Mouse (Mus musculus): Measurements from ENCODE around the gene Cry2. TPM values are rescaled to one million over a fixed set of nuclear protein-coding genes. Genes with fewer than 3 reads are reported as not detected.
"Not testable (repeated sequence)": the region's sequence is repeated elsewhere in the genome, so short reads cannot be mapped to it uniquely, and the experiment has no call there.

Cry2 gene
- 11.2 and 12.6 TPM in 2 replicates for total RNA-seq (2017)

DNA sequence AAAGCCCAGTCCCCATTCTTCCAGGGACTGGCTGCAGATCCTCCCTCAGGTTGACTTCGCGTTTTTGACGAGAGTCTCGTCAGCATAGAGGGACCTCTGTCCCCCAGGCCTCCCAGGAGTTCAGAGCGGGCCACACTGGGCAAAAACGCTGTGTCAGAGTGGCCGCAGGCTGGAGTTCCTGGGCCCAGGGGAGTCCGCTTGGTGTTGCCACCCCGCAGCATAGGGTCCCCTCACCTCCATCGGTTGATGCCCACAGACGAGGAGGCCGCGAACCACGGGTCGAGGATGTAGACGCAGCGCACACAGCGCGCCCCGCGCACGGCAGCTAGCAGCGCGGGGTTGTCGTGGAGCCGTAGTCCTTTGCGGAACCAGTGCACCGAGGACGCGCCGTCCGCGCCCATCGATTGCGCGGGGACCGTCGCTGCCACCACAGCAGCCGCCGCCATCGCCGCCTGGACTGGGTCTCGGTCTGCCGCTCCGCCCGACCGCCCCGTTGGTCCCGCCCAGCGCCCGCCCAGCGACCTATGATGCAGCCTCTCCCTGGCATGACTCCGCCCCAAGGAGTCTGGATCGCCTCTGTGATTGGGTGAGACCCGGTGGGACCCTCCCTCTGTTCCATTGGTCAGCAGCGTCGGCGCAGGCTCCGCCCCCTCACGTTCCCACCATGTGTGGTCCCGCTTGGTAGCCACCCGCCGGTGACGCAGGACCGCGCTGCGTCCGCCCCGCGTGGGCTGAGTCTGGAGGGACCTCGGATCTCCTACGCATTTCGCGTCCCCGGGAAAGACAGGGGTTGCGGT lies at the start of gene Cry2:
Cry2 (minus strand) TSS at position 466 of the 797 bp plus-strand sequence.
- ATAC-seq (replicated peaks; ENCODE audit: low read depth, poor library complexity, severe bottlenecking) = peak; percentile 94

DNA sequence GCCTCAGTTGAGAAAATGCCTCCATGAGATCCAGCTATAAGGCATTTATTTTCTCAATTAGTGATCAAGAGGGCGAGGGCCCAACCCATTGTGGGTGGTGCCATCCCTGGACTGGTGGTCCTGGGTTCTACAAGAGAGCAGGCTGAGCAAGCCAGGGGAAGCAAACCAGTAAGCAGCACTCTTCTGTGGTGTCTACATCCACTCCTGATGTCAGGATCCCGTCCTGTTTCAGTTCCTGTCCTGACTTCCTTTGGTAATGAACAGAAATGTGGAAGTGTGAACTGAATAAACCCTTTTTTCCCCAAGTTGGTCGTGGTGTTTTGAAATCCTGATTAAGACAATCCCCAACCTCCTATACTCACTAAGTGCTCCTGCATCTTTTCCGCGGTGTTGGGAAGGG lies 49.7 kb upstream of the Cry2 start:
- 0 out of 2 replicates have a peak, but pooled peaks have one; percentile 15 for ATAC-seq (replicated peaks; ENCODE audit: low read depth, poor library complexity, severe bottlenecking)

DNA sequence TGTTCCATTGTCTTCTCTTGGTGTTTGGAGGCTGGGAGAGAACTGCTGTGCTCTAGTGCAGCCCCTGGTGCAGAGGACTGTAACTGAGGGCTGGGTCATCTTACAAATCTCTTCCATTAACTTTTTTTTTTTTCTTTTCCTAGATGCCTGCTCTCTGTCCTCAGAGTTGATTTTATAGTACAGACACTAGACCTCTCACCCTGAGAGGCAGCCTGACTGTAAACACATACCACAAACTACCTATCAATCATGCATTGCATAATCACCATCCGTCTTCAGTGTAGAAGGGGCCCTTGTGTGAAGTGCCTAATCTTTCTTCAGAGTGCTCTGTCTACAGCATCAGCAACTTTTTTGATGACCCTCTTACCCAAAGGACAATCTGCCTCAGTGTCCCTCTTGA lies 48.7 kb upstream of the Cry2 start:
- 0 out of 2 replicates have a peak, but pooled peaks have one; percentile 42 for ATAC-seq (replicated peaks; ENCODE audit: low read depth, poor library complexity, severe bottlenecking)

DNA sequence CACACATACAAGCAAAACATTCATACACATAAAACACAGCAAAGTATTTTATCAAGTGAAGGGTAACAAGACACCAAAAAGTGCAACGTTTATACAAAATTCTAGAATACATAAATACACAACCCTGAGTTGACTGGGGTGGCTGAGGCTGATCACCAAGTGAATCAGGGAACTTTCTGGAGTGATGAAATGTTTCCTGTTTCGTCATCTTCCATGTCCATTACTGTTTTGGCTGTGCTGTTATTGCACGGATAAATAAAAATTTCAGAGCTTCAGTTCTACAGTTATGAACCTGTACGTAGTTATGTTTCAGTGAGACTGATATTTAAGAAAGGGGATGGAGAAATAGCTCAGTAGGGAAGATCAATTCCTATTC lies 44.5 kb upstream of the Cry2 start:
- 0 out of 2 replicates have a peak, but pooled peaks have one; percentile 36 for ATAC-seq (replicated peaks; ENCODE audit: low read depth, poor library complexity, severe bottlenecking)

DNA sequence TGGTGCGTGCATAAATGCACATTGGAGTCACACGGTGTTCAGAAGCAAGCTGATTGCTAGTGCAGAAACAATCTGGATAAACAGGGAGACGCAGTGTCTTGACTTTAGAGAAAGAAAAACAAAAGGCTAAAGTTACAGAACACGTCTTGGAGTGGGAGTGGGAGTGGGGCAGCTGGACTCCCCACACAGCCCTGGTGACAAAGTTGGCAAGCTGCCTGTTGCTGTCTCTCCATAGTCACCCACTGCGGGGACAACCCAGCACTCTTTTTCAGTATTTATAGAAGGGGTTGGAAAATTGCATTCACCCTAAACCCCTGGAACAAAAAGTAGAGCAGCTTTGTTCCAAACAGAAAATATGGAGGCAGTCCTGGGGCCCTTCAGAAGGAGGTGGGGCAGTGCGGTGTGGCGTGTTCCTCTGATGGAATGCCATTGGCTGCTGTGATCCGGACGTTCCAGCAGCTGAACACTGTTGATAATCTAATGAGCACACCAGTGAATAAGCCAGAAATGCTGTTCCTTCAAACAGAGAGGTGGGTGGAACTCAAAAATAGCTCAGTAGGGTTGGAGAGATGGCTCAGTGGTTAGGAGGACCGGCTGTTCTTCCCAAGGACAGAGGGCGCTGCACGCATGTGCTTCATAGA lies 43.9 kb upstream of the Cry2 start:
- no peak for ATAC-seq (replicated peaks; ENCODE audit: low read depth, poor library complexity, severe bottlenecking)

DNA sequence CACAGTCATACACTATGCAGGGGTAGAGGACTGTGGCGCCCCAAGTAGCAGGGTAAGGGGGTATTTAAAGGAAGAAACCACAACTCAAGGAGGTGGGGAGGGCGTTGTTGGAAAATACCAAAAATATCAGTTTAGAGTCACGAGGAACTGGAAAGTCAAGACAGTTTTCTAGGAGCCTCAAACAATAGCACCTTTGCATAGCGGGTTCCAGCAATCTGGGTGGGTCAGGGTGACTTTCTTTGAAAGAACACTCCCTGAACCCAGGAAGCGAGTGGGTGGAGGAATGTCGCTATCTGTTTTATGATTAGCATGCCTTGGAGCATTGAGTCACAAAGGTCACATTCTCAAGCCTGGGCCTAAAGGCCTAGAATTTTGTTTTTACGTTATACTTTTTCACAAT lies 42.7 kb upstream of the Cry2 start:
- ATAC-seq (replicated peaks; ENCODE audit: low read depth, poor library complexity, severe bottlenecking) = not testable (repeated sequence)

DNA sequence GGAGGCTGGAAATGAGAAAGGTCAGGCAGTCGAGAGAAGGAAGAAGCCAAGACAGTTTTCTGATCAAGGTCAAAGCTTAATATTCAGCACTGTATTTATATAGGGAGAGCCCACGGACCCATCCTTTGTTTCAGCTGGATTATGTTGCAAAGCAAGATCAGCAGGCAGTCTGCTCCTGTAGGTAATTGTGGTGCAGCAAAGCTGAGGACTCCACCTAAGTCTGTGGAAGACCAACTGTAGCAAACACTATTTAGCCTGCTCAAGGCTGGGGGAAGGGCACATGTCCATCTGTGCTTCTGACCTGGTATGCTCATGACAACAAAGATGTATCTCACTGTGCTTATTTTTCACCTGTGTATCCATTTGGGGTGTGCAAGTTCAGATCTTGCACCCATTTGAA lies 41.9 kb upstream of the Cry2 start:
- ATAC-seq (replicated peaks; ENCODE audit: low read depth, poor library complexity, severe bottlenecking) = no peak

DNA sequence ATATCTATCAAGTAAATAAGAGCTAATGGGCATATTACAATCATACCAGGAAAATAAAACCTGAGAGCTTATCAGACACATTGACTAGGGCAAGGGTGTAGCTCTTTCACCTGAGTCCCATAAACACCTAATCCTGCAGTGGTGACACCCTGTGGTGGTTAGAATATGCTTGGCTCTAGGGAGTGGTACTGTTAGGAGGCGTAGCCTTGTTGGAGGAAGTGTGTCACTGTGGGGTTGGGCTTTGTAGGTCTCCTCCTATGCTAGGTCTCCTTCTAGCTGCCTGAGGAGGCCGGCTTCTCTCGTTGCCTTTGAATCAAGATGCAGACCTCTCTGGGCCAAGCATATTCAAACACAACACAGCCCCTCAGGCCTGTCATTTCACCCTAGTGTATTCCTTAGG lies 41.1 kb upstream of the Cry2 start:
- ATAC-seq (replicated peaks; ENCODE audit: low read depth, poor library complexity, severe bottlenecking) = no peak

DNA sequence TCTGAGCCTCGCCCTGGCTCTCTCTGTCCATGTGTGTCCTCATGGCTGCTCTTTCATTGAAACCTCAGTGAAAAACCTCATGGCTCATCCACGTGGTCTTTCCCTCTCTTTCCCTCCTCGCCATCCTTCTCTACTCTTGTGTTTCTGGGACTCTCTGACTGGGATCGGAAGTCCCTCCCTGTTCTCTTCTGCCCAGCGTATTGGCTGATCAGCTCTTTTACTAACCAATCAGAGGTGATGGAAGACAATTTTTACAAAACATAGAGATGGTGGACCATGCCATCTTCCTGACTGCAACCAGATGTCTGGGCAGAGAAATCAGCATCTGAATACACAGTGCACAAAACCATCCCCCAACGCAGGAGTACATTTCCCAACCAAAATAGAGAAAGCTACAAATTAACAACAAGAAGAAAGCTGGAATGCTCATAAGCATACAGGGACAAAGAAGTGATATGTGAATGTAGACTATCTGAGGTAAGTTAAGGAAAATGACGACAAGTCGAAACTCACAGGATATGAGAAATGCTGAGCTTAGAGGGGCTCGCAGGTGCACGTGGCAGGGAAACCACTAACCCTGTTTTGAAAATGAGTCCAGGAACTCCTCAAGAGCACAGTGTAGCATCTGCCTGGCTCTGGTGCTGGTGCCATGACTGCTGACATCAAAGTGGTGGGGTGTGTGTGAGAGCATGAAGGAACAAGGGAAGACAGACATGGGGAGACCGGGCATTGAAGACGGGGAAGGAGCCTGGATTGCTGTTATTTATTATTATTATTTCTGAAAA lies 38.2 kb upstream of the Cry2 start:
- no peak for ATAC-seq (replicated peaks; ENCODE audit: low read depth, poor library complexity, severe bottlenecking)

DNA sequence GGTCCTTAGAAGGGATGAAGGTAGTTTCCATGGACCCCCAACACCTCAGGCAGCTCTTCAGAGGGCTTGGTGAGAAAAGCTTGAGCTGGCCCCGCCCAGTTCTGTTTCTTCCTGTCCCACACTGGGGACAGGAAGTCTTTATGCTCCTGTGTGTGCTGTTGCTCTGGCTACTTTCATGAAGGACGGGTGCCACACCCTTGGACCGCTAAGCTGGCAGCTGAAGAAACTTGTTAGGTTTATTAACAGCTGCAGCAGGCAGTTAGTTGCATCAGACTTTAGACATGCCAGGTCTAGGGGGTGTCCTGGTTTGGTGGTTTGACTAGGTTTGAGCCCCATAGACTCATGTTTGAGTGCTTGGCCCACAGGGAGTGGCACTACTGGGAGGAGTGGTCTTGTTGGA lies 30.8 kb upstream of the Cry2 start:
- ATAC-seq (replicated peaks; ENCODE audit: low read depth, poor library complexity, severe bottlenecking) = peak; percentile 24

DNA sequence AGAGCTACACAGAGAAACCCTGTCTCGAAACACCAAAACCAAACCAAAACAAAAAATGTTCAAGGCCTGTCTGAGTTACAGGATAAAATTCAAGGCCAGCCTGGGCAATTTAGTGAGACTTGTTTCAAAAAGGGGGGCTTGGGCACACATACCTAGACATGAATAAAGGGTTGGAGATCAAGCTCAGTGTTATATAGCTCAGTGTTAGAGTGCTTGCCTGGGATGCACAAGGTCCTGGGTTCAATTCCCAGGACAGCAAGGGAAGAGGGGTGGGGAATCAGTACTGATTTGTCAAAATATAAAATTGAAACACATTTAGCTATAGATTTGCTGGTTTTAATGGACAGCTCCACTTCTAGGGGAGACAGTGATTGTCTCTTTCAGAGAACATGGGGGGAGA lies 27.4 kb upstream of the Cry2 start:
- no peak for ATAC-seq (replicated peaks; ENCODE audit: low read depth, poor library complexity, severe bottlenecking)

DNA sequence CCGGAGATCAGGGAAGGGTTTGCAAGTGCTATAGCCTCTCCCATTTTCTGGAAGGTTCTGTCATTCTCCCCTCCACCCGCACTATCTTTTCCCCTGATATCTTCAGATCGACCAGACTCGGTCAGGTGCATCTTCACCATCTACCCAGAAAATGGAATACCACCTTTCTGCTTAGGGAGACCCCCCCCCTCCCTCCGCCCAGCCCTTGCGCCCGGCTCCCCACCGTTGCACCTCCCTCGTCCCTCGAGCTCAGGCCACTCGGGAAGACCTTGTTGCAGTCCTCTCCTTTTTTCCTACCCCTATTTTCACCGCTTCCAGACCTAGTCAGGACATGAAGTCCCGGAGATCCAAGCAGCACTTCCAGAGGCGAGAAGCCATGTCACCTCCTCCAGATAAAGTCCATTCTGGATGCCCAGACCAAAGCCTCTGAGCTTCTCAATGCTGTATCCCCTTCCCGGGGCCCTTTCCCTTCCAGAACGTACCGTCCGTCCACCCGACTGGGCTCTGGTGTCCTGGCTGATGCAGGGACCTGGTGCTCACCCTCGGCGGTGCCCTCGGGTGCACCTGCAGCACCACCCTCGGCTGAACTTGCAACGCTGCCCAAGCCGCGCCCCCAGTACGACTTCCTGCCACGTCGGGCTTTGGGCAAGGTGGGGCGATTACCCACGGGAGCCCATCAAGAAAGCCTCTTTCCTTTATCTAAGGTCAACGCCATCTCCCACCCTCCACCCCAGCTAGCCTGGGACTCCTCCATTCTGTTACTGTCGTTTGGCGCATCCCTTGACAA lies 26.3 kb upstream of the Cry2 start, which contains the start of gene Slc35c1:
Slc35c1 (minus strand) TSS at position 618 of the 787 bp plus-strand sequence.
- peak; percentile 10; the same call in 1 of the 2 replicates for ATAC-seq (replicated peaks; ENCODE audit: low read depth, poor library complexity, severe bottlenecking)

DNA sequence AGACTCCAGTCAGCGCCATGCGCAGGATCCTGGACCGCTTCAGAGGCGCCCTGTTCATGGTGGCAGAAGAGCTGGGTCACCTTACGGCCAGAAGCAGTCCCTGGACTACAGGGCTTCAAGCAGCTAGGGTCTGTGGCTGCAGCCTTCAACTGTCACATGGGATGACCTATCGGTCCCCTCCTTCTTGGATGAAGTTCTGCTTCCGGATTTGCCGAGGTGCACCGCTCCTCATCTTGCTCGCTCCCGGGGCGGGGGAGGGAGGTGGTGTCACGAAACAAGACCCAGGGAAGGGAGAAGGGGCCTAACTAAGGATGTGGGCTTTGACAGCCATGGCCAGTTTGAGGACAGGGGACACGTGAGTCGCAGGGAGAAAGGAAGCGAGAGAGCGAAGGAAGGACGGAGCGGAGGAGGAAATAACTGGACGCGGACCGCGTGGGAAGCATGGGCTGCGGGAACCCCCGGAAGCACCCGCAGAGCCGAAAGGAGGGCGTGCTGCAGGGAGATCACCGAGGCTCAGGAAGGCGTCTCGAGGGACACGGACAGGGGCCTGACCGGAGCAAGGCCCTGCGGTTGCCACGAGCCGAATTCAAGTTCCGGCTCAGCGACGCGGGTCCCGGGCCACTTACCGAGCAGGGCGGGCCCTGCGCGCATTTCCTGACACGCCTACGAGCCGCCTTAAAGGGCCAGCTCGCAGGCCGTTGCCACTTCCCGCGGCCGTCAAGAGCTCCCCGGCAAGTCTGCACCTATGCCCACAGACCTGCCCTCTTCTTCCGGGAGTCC lies 25.5 kb upstream of the Cry2 start:
- peak; percentile 73 for ATAC-seq (replicated peaks; ENCODE audit: low read depth, poor library complexity, severe bottlenecking)

DNA sequence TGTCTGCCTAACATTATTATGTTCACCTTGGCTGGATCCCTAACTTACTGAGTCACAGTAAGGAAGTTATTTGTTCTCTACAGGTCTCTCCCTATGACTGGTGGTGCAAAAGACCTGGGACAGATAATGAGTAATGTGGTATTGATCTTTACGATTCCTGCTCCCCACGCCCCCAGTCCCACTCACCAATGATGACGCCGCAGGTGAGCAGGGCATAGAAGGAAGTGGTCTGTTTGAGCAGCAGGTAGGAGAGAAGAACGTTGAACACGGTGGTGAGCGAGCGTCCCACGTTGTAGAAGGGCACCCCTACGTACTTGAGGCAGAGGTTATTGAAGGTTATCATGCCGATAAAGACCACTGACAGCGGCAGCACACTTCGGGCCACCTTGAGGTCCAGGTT lies 24.6 kb upstream of the Cry2 start:
- no peak for ATAC-seq (replicated peaks; ENCODE audit: low read depth, poor library complexity, severe bottlenecking)

DNA sequence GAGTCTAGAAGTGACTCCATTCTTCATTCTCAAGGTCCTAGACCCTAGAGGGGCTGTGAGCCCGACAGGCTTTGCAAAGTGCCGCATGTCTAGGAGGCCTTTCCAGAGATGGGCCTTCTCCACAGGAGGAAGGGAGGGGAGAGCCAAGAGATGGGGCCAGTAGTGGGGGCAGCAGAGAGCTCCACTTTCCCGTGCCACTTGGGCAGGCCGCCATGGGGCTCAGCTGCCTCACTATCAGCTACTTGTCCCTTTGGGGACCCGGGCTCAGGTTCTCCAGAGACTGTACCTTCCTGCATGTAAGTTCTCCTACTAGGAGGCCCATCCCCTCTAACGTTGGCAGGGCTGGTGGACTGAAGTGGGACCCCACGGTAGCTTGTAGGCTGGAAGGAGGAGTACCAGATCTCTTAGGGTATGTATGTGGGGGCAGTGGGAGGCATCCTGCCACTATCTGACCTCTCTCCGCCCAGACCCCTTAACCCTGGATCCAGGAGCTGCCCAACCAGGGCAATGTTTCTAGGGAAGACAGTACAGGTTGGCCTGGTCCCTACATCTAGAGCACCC lies 23.2 kb upstream of the Cry2 start:
- peak; percentile 13; the same call in 1 of the 2 replicates for ATAC-seq (replicated peaks; ENCODE audit: low read depth, poor library complexity, severe bottlenecking)

DNA sequence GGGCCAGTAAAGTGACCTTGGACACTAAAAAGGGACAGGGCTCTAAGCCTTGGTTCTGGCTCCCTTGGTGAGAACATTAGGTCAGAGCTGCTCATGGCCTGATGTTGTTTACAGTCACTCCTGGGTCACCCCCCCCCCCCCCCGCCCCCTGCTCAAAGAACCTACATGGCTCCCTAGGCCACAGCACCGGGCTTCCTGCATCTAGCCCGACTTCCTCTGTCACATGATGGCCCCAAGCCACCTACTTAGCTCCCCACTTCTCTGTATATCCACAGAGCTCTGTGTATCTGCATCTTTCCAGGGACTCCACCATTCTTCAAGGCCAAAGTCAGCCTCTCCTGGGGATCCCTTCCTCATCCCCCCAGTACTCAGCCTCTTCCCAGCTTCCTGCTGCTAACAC lies 21.9 kb upstream of the Cry2 start:
- ATAC-seq (replicated peaks; ENCODE audit: low read depth, poor library complexity, severe bottlenecking) = no peak

DNA sequence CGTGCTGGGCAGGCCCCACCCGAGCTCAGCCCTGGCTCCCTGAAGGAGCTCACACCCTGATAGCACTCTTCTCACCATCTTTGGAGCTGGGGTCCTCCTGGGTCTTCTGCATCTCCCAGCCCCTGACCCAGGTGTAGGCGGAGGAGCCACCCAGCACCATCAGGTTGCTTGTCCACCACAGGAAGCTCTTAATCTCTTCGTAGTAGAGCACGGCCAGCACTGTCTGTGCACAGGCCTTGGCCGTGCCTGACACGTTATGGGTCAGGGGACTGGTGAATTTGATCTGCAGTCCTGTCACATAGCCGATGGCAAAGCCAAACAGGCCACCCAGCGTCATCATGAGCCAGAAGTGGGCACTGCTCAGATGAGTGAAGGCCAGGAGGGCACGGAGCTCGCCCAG lies 20.3 kb upstream of the Cry2 start:
- no peak for ATAC-seq (replicated peaks; ENCODE audit: low read depth, poor library complexity, severe bottlenecking)

DNA sequence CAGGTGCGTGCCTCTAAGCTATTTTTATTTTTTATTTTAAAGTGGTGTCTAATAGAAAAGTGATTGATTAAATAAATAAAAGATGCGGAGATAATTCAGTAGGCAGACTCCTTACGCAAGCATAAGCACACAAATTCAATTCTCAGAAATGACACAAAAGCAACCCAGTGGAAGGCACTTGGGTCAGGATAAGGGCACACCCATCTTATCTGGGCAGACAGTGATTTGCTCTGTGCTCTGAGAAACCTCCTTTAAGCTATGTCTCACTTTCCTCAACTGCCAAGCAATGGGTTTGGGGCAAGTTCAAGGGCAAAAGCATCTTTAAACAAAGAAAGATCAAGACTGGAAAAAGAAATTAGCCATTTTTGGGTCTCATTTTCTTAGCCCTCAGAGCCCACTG lies 17.3 kb upstream of the Cry2 start:
- ATAC-seq (replicated peaks; ENCODE audit: low read depth, poor library complexity, severe bottlenecking) = no peak
